Mouse (Mus musculus): ENCODE measurements at regions not wholly inside any gene's neighbourhood (a gene's known extent, or its start where the extent isn't known, plus 50 kb on each side); places are given as distances from the start of the nearest gene placed in this dataset.

GRCm38 (mm10) chr4:124057607-124058006, 139.8 kb upstream of the 4930535I16Rik start:
- TF ChIP-seq CTCF (IDR thresholded peaks at IDR 0.05; ENCODE audit: low read depth) (no peak), EP300 (IDR thresholded peaks at IDR 0.05; ENCODE audit: low read depth) (no peak)

All from liver, postnatal 0 days (tissue).